Mouse (Mus musculus) liver, adult 2 months (tissue): ENCODE measurements around the gene Gm49337. TPM values are rescaled to one million over a fixed set of nuclear protein-coding genes. Genes with fewer than 3 reads are reported as not detected.
"Not testable (repeated sequence)": the region's sequence is repeated elsewhere in the genome, so short reads cannot be mapped to it uniquely, and the experiment has no call there.

Source experiments
- DNase-seq: peaks from one replicate; pipeline ENCODE4 v3.0.0-alpha.2; 2011; ENCODE audit warnings: low read depth, low spot score; ENCODE audit errors: extremely low read depth
- H3K27ac ChIP-seq: fragments of 200-500 bp; replicated peaks from 2 replicates; pipeline ENCODE4 v1.5.1; 2012; ENCODE audit warnings: low read depth, mild to moderate bottlenecking, control low read depth, inconsistent platforms, low read length; ENCODE audit not compliant: insufficient read depth
- H3K27me3 ChIP-seq: fragments of 200-500 bp; 2 replicates; pipeline ENCODE4 v1.6.1; 2012; ENCODE audit warnings: mild to moderate bottlenecking, moderate library complexity, low read length, inconsistent platforms; ENCODE audit not compliant: control insufficient read depth, insufficient read depth
- H3K36me3 ChIP-seq: fragments of 200-500 bp; 2 replicates; pipeline ENCODE4 v1.6.1; 2012; ENCODE audit warnings: low read length, inconsistent platforms; ENCODE audit not compliant: control insufficient read depth, insufficient read depth
- H3K4me1 ChIP-seq: fragments of 200-500 bp; 2 replicates; pipeline ENCODE4 v1.6.1; 2011; ENCODE audit warnings: low read length; ENCODE audit not compliant: control insufficient read depth, insufficient read depth
- H3K4me3 ChIP-seq: fragments of 200-500 bp; 2 replicates; pipeline ENCODE4 v1.5.1; 2011; ENCODE audit warnings: low read depth, mild to moderate bottlenecking, control low read depth, low read length, moderate library complexity; ENCODE audit not compliant: insufficient read depth
- H3K79me2 ChIP-seq: fragments of 200-500 bp; 2 replicates; pipeline ENCODE4 v1.6.1; 2012; ENCODE audit warnings: inconsistent platforms, mild to moderate bottlenecking, low read length, moderate library complexity; ENCODE audit not compliant: control insufficient read depth, insufficient read depth
- H3K9ac ChIP-seq: fragments of 200-500 bp; 2 replicates; pipeline ENCODE4 v1.6.1; 2012; ENCODE audit warnings: low read depth, mild to moderate bottlenecking, control low read depth, inconsistent platforms, low read length
- CTCF ChIP-seq: fragments of 200-500 bp; IDR thresholded peaks from 2 replicates; pipeline ENCODE4 v1.5.1; 2011; ENCODE audit warnings: low read depth, low read length, control low read depth
- POLR2A ChIP-seq: fragments of 200-500 bp; IDR thresholded peaks from 2 replicates; pipeline ENCODE4 v1.6.1; 2011; ENCODE audit warnings: low read length, control low read depth; ENCODE audit not compliant: insufficient read depth; ENCODE audit errors: extremely low read depth
- WGBS: fragments of 180-500 bp; shearing (Covaris S2); methylation state at CpG from one replicate; pipeline ENCODE4 v1.1.7; 2018; 5-methylcytosine and 5-hydroxymethylcytosine counted together
- polyA plus RNA-seq: library from polyadenylated mRNA; depleted of rRNA; stranded (reverse); fragments of >200 nt; gene quantifications from 2 replicates; pipeline ENCODE4 v1.2.3, GENCODE M21; 2012
- total RNA-seq: library from RNA; depleted of rRNA; stranded (reverse); fragments of >200 nt; gene quantifications from 2 replicates; pipeline ENCODE4 v1.2.3, GENCODE M21; 2014

Gene Gm49337
- total and polyA plus RNA-seq, 2 experiments, result not detected

DNA sequence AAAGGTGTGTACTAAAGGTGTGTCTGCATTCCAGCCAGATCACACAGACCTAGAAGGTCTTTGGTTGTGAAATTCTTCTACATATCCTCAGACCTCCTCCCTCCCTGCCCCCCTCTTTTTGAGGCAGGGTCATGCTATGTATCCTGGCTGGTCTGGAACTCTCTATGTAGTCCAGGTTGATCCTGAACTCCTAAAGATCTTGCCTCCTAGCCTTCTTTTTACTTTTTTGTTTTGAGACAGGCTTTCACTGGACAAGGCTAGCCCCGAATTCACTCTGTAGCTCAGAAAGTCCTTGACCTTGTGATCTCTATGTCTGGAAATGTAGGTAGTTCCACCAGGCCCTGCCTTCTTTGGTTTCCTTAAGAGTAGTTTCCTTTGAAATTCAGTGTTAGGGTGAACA, 35.7 kb downstream of the Gm49337 start:
- Histone ChIP-seq H3K9ac (no peak overlapping the region), H3K4me3 (no peak overlapping the region), H3K36me3 (no peaks in the 10 kb centered on the region), H3K79me2 (no peaks in the 10 kb centered on the region), H3K27ac (no peak overlapping the region), H3K4me1 (no peaks in the 10 kb centered on the region), H3K27me3 (no peaks in the 10 kb centered on the region)
- DNase-seq, result no peak
- 92% methylated on average over 1 of the region's 1 CpGs for WGBS
- TF ChIP-seq CTCF, result no peak
- TF ChIP-seq POLR2A, result no peak

- no peak for DNase-seq
- H3K4me1 ChIP-seq, result no peaks in the 10 kb centered on the region
- no peak overlapping the region for H3K9ac ChIP-seq
- TF ChIP-seq CTCF (no peak), POLR2A (no peak)
- H3K27me3 ChIP-seq, result no peaks in the 10 kb centered on the region
- no peak overlapping the region for H3K4me3 ChIP-seq
- no peaks in the 10 kb centered on the region for H3K36me3 ChIP-seq
- H3K27ac ChIP-seq, result no peak overlapping the region
- 96% methylated on average over 2 of the region's 2 CpGs for WGBS
- H3K79me2 ChIP-seq, result no peaks in the 10 kb centered on the region
Observed at GRCm38 (mm10) chr4:116215895-116216605, 42.9 kb downstream of the Gm49337 start.

GRCm38 (mm10) chr4:116217046-116217445, 43.9 kb downstream of the Gm49337 start:
- Histone ChIP-seq H3K27ac (no peak overlapping the region), H3K27me3 (no peaks in the 10 kb centered on the region), H3K4me3 (no peak overlapping the region), H3K9ac (no peak overlapping the region), H3K4me1 (no peaks in the 10 kb centered on the region), H3K79me2 (no peaks in the 10 kb centered on the region), H3K36me3 (no peaks in the 10 kb centered on the region)
- TF ChIP-seq POLR2A (no peak), CTCF (no peak)
- peak; percentile 3 for DNase-seq
- whole genome bisulfite sequencing, result 39% methylated on average over 2 of the region's 2 CpGs

DNA sequence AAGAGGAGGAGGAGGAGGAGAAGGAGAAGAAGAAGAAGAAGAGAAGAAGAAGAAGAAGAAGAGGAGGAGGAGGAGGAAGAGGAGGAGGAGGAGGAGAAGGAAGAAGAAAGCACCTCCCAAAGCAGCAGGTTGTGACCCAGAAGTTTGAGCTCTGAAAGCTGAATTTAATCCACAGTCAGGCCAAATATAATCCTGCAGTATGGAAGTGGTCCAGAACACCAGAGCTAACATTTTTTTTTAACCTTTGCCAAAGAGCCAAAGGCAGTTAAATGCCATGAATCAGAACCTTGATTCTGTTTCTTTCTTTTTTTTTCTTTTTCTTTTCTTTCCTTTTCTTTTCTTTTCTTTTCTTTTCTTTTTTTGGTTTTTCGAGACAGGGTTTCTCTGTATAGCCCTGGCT, 44.5 kb downstream of the Gm49337 start:
- not testable (repeated sequence) for H3K27me3 ChIP-seq, H3K4me1 ChIP-seq, H3K27ac ChIP-seq, H3K9ac ChIP-seq, H3K4me3 ChIP-seq, DNase-seq, H3K79me2 ChIP-seq, H3K36me3 ChIP-seq
- 71% methylated on average over 1 of the region's 1 CpGs for WGBS

- no peaks in the 10 kb centered on the region for H3K79me2 ChIP-seq
- H3K9ac ChIP-seq, result no peak overlapping the region
- DNase-seq, result no peak
- TF ChIP-seq POLR2A, result no peak
- WGBS, result 100% methylated on average over 1 of the region's 1 CpGs
- H3K36me3 ChIP-seq, result no peaks in the 10 kb centered on the region
- H3K4me1 ChIP-seq, result peaks cover 2% of the 10 kb centered on the region; the same call in 1 of the 2 replicates
- H3K4me3 ChIP-seq, result no peak overlapping the region
- no peaks in the 10 kb centered on the region for H3K27me3 ChIP-seq
- H3K27ac ChIP-seq, result no peak overlapping the region
Observed at GRCm38 (mm10) chr4:116219056-116219455, 45.9 kb downstream of the Gm49337 start.

- TF ChIP-seq POLR2A (no peak), CTCF (no peak)
- Histone ChIP-seq H3K9ac (no peak overlapping the region; the same call in 1 of the 2 replicates), H3K27ac (no peak overlapping the region), H3K36me3 (no peaks in the 10 kb centered on the region), H3K4me3 (no peak overlapping the region; the same call in 1 of the 2 replicates), H3K27me3 (no peaks in the 10 kb centered on the region), H3K4me1 (peaks cover 2% of the 10 kb centered on the region; the same call in 1 of the 2 replicates), H3K79me2 (no peaks in the 10 kb centered on the region)
- 39% methylated on average over 6 of the region's 6 CpGs for WGBS
- DNase-seq, result no peak
Observed at GRCm38 (mm10) chr4:116220071-116220650, 47.0 kb downstream of the Gm49337 start.
